Mouse (Mus musculus): Measurements from ENCODE around the gene Vmn1r188.
"Not testable (repeated sequence)": the region's sequence is repeated elsewhere in the genome, so short reads cannot be mapped to it uniquely, and the experiment has no call there.

Gene Vmn1r188

DNA sequence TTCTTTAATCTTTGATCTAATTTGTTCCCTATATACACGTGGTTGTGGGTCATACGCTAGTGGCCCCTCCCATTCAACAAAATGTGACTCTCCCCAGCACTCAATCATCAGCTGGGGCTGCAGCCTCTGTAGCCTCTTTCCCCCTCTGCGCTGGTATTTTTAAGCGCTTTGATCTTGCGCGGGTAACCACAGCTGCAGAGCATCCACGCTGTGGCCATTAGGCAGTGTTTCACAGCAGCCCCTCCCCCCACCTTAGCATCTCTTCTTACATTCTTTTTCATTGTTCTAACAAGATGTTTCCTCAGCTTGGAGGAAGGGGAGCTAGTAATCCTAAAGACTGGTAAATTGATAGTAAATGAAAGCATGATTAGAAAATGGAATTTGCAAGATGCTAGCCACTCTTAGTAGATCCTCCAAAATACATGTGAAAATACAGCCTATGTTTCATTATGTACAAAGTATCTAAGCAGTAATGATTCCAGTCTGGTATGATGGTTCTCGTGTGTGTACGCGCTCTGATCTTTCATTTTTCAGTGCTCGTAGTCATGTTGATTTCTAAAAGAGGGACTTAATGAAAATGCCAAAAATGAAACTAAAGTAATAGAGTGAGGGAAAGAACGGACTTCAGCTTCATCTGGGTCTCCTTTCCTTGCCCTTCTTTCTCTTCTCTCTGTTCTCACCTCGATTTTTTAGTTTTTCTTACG is 34.4 kb upstream of the Vmn1r188 start:
- DNase-seq (ENCODE audit: low spot score): no peak

DNA sequence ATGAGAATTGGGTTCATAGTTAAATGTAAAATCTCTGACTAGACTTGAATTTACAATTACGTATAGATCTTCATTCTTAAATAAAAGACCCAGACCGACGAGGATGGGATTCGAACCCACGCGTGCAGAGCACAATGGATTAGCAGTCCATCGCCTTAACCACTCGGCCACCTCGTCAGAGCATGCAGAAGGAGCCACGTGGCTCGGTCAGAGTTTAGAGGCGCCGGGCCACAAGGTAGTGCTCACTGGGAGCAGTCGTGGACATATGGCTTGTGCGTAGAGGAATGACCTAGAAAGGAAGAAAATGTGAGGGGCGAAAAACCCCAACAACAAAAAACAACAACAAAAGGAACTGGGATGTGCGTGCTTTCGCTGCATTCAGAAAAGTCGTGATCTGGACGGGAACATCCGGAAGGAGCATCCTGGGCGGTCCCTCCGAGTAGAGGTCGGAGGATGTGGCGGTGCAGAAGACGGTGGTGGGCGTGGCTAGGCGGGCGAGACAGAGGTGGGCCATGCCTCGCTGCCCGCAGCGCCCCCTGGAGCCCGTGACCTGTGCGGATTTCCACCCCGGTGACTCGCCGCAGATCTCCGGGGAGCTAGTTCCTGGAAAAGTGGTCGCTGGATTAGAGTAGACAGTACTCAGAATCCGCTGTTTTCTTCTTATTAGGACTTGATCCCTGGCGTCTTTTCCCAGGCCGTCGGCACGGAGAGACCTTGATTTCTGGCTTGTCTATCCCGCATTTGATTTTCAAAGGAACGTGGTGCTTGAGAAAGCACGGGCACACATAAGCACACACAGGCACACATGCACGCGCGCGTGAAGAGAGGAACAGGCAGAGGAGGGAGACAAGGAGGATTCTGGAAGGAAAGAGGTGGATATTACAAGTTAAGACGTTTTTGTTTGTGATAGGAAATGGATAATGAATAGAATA is 33.4 kb upstream of the Vmn1r188 start:
- peak; percentile 91 for DNase-seq (ENCODE audit: low spot score)

DNA sequence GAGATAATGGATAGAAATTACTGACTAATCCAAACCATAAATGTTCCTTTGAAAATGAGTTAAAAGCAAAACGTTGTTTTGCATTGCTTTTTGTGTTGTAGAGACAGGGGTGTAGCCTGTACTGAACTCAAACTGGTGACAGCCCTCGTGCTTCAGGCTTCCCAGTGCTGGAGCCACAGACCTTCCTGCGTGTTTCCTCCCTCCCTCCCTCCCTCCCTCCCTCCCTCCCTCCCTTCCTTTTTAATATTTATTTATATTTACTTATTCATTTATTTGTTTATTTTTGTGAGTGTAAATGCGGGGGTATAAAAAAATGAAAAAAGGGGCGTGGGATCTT is 32.7 kb upstream of the Vmn1r188 start:
- DNase-seq (ENCODE audit: low spot score): no peak

GRCm38 (mm10) chr13:22053754-22054153 is 30.5 kb upstream of the Vmn1r188 start:
- DNase-seq (ENCODE audit: low spot score): no peak

DNA sequence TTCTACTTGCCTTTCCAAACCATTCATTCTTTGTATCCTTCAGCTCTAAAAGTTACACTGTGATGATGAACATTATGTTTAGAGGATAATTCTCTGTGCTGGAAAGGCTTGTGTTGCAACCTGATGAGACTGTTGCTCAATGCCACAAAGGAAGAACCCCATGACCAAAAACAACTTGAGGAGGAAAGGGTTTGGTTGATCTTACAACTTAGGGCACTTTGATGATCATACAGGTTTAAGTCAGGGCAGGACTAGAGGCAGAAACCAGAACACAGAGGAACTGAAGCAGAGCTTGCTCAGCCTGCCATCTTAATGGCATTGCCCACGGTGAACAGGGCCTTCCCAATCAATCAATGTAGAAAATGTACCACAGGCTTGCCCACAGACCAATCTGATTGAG is 22.8 kb upstream of the Vmn1r188 start:
- no peak for DNase-seq (ENCODE audit: low spot score)

- DNase-seq (ENCODE audit: low spot score): no peak
Measured at GRCm38 (mm10) chr13:22063468-22063867, 20.8 kb upstream of the Vmn1r188 start.

- not testable (repeated sequence) for DNase-seq (ENCODE audit: low spot score)
Measured at GRCm38 (mm10) chr13:22105724-22106123, 21.5 kb downstream of the Vmn1r188 start, which contains the start of gene Vmn1r189. Vmn1r189 (minus strand) TSS chr13:22105824.

DNA sequence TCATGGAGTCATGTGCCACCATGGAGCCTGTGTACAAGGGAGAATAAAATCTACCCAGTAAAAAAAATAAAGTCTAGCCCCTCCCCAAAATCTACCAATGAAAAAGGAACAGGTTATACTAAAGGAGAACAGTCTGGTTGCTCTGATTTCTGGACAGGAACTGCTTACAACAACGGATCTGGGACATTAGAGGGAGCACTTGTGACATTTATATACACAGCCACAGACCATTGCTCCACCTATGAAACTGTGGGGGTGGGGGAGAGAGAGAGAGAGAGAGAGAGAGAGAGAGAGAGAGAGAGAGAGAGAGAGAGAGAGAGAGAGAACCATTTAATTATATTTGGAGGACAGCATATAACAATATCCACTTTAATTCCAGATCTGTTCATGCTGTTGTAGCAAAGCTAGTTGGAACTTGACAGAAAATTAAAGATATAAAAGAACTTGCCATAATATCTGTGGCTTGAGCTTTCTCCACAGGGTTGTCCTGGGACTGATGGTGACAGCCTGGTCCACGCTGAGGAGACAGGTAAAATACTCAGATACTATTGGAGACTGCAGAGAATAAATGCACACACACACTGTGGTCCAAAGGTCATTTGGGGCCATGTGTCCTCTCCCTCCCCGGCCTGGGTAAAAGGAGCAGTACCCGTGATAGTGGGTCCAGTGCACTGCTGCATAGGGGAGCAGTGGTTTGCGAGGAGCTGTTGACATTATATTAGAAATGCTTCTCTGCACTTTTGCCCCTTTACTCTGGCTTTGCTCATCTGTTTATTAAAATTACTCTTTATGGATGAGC is 52.5 kb downstream of the Vmn1r188 start:
- not testable (repeated sequence) for DNase-seq (ENCODE audit: low spot score)
